10 mouse cellular contexts compared by ENCODE assay signal in the genomic region with DNA sequence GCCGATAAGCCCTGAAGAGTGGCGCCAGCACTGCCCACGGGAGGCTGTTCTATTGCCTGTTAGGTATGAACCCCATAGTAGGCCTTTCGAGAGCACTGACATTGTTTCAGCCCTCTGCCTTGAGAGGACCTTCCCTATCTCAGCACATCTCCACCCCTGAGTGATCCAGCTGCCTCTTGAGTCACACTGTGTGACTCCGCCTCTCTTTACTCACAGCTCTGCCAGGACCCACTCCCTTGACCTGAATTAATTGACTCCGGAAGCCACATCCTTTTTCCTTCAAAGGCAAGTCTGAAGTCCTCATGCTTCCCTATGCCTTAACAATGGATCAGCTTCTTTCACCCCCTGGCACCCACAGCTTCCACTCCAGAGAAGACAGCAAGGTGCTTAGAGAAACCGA. TPM values are rescaled to one million over a fixed set of nuclear protein-coding genes. Genes with fewer than 3 reads are reported as not detected.
DNase-seq lines count a peak whose midpoint lies in the region; ATAC-seq lines count a peak whose summit lies in the region.
"Had no signal": no experiment of that assay in that cellular context is flagged by ENCODE, and none has a peak within 500 bp of the region (broad histone marks: within the 10 kb centered on the region; RNA-seq: fewer than 3 reads in every experiment).

No protein-coding gene starts in this region.

- DNase-seq in 3134 (ENCODE audit: extremely low read depth, insufficient read length, low spot score) (peak; percentile 42), 3T3-L1 (ENCODE audit: low read depth, low spot score) (peak; percentile 80)
- DNase-seq in adrenal gland, postnatal 36 days, result peak; percentile 74 to 77
- no peak for DNase-seq in right cerebral cortex, postnatal 14 days
- DNase-seq: cerebellum, postnatal 36 days had no signal

- no peaks in the 10 kb centered on the region for H3K36me3 ChIP-seq in liver, embryonic 15.5 days (replicated peaks)
- H3K36me3 ChIP-seq in neural tube, embryonic 15.5 days, result no peaks in the 10 kb centered on the region
- H3K36me3 ChIP-seq: lung, embryonic 15.5 days had no signal

- H3K4me1 ChIP-seq in liver, embryonic 15.5 days (replicated peaks), result peaks cover 51% of the 10 kb centered on the region
- H3K4me1 ChIP-seq in neural tube, embryonic 15.5 days, result peaks cover 15% of the 10 kb centered on the region

- no peaks in the 10 kb centered on the region for H3K27me3 ChIP-seq in liver, embryonic 15.5 days
- H3K27me3 ChIP-seq in neural tube, embryonic 15.5 days (replicated peaks), result no peaks in the 10 kb centered on the region
- H3K27me3 ChIP-seq: lung, embryonic 15.5 days had no signal

- H3K4me2 ChIP-seq in liver, embryonic 15.5 days, result 0 out of 2 replicates have a peak overlapping the region, but pooled peaks have one; percentile 3
- no peak overlapping the region for H3K4me2 ChIP-seq in neural tube, embryonic 15.5 days
- H3K4me2 ChIP-seq: lung, embryonic 15.5 days; neural tube, embryonic 12.5 days had no signal

- peak overlapping the region; percentile 67 for H3K27ac ChIP-seq in liver, embryonic 15.5 days (replicated peaks)
- H3K27ac ChIP-seq in neural tube, embryonic 15.5 days (replicated peaks), result no peak overlapping the region
- H3K27ac ChIP-seq: lung, embryonic 15.5 days; neural tube, embryonic 12.5 days had no signal

- no peak for ATAC-seq in liver, embryonic 15.5 days (ENCODE audit: insufficient read depth)
- no peak for ATAC-seq in inflammation-experienced regulatory T-cells, adult 6 months
- ATAC-seq in neural tube, embryonic 15.5 days (ENCODE audit: low FRiP score), result no peak

- 49% methylated on average over 7 of the region's 7 CpGs for WGBS in liver, embryonic 15.5 days (ENCODE audit: insufficient replicate concordance)
- WGBS in neural tube, embryonic 15.5 days, result 67% methylated on average over 7 of the region's 7 CpGs

- no peak overlapping the region for H3K4me3 ChIP-seq in liver, embryonic 15.5 days (replicated peaks)
- H3K4me3 ChIP-seq in neural tube, embryonic 15.5 days (replicated peaks), result no peak overlapping the region
- H3K4me3 ChIP-seq: lung, embryonic 15.5 days; neural tube, embryonic 12.5 days had no signal

- no peaks in the 10 kb centered on the region for H3K9me3 ChIP-seq in liver, embryonic 15.5 days (replicated peaks)
- H3K9me3 ChIP-seq in neural tube, embryonic 15.5 days (replicated peaks), result no peaks in the 10 kb centered on the region
- H3K9me3 ChIP-seq: lung, embryonic 15.5 days; neural tube, embryonic 12.5 days had no signal

- no peak overlapping the region for H3K9ac ChIP-seq in liver, embryonic 15.5 days
- no peak overlapping the region for H3K9ac ChIP-seq in neural tube, embryonic 15.5 days (replicated peaks)
- H3K9ac ChIP-seq: lung, embryonic 15.5 days; neural tube, embryonic 12.5 days had no signal

RNA-seq across cellular contexts. Expression of gene Mnt, which starts 4.6 kb away (rescaled TPM):
- total RNA-seq in adrenal gland, postnatal 36 days (2021), result 10 to 100 TPM; 27.6 to 30.6 TPM
- polyA plus RNA-seq in liver, embryonic 15.5 days (2015; fragmentation: Nextera tagmentation; extraction: Ambion mirVana), result 1.4 and 1.5 TPM in 2 replicates
- 1 to 10 TPM; 4.8 to 6.5 (median 6.3) TPM for polyA plus RNA-seq in inflammation-experienced regulatory T-cells, adult 6 months (2017; shearing (Covaris generic))
- 7.0 and 7.3 TPM in 2 replicates for polyA plus RNA-seq in neural tube, embryonic 15.5 days (2015; fragmentation: Nextera tagmentation; extraction: Ambion mirVana)

RNA-seq across cellular contexts. Expression of gene Mettl16, which starts 55.5 kb away (rescaled TPM):
- 10 to 100 TPM; 29.0 to 37.6 TPM for total RNA-seq in adrenal gland, postnatal 36 days (2021)
- 18.4 and 19.5 TPM in 2 replicates for polyA plus RNA-seq in liver, embryonic 15.5 days (2015; fragmentation: Nextera tagmentation; extraction: Ambion mirVana)
- 10 to 100 TPM; 29.2 to 32.2 (median 31.5) TPM for polyA plus RNA-seq in inflammation-experienced regulatory T-cells, adult 6 months (2017; shearing (Covaris generic))
- 45.5 and 53.7 TPM in 2 replicates for polyA plus RNA-seq in neural tube, embryonic 15.5 days (2015; fragmentation: Nextera tagmentation; extraction: Ambion mirVana)
